Mouse (Mus musculus) kidney, adult 2 months (tissue): ENCODE results near the gene Nlgn2.

ENCODE experiments used
- CTCF ChIP-seq: fragments of 200-500 bp; conservative IDR thresholded peaks from 2 replicates; pipeline ENCODE4 v1.5.1; 2011; ENCODE audit warnings: low read depth, mild to moderate bottlenecking, control low read depth, low read length, moderate library complexity, mixed read lengths; ENCODE audit not compliant: insufficient read depth, insufficient read length
- POLR2A ChIP-seq: fragments of 200-500 bp; IDR thresholded peaks from one replicate; pipeline ENCODE4 v1.6.1; 2011; ENCODE audit warnings: low read depth, low read length, control low read depth

DNA sequence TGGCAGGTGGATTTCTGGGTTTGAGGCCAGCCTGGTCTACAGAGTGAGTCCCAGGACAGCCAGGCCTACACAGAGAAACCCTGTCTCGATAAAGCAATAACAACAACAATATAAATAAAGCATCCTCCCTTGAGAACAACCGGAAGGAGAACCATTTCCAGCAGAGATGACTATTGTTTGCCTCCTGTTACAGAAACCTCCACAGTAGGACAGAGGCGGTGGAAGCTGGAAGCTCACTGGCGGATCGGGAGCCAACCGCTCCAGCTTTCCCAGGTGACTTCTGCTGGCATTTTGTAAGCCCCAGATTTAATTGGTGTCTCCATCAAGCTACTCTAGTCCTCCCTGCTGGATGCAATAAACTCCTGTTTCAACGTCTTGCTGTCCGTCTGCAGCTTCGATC is 28.0 kb upstream of the Nlgn2 start:
- no peak for TF ChIP-seq POLR2A
- TF ChIP-seq CTCF = no peak
